Mouse (Mus musculus) cerebellum, adult 2 months (tissue): ENCODE results near the gene Galns. TPM values are rescaled to one million over a fixed set of nuclear protein-coding genes. Genes with fewer than 3 reads are reported as not detected.
A peak's percentile ranks its signal among the peaks of the same experiment; 100 is the strongest.

Source experiments
- DNase-seq, 2 experiments: peaks; one replicate each; pipeline ENCODE4 v3.0.0; 2021
- H3K27ac ChIP-seq: fragments of 200-500 bp; 2 replicates; pipeline ENCODE4 v1.5.1; 2012; ENCODE audit warnings: low read length, control low read depth, inconsistent platforms; ENCODE audit not compliant: insufficient read depth
- H3K27me3 ChIP-seq: fragments of 200-500 bp; 2 replicates; pipeline ENCODE4 v1.6.1; 2012; ENCODE audit warnings: inconsistent platforms, mild to moderate bottlenecking, low read length, moderate library complexity; ENCODE audit not compliant: control insufficient read depth, insufficient read depth
- H3K4me1 ChIP-seq: fragments of 200-500 bp; 2 replicates; pipeline ENCODE4 v1.6.1; 2011; ENCODE audit warnings: low read length; ENCODE audit not compliant: control insufficient read depth, insufficient read depth
- H3K4me3 ChIP-seq: fragments of 200-500 bp; replicated peaks from 2 replicates; pipeline ENCODE3; 2011; ENCODE audit warnings: mild to moderate bottlenecking, low read depth, low read length, control low read depth; ENCODE audit not compliant: insufficient read depth
- CTCF ChIP-seq: fragments of 200-500 bp; IDR thresholded peaks from 2 replicates; pipeline ENCODE4 v1.5.1; 2011; ENCODE audit warnings: low read depth, mild to moderate bottlenecking, control low read depth, low read length, moderate library complexity, borderline replicate concordance; ENCODE audit not compliant: insufficient read depth
- POLR2A ChIP-seq: fragments of 200-500 bp; IDR thresholded peaks from 2 replicates; pipeline ENCODE4 v1.6.1; 2011; ENCODE audit warnings: low read length, control low read depth, borderline replicate concordance; ENCODE audit not compliant: insufficient read depth
- WGBS: fragments of 180-500 bp; shearing (Covaris S2); methylation state at CpG from one replicate; pipeline ENCODE4 v1.1.7; 2018; 5-methylcytosine and 5-hydroxymethylcytosine counted together
- polyA plus RNA-seq: library from polyadenylated mRNA; depleted of rRNA; stranded (reverse); fragments of >200 nt; gene quantifications from 2 replicates; pipeline ENCODE4 v1.2.3, GENCODE M21; 2012

Gene Galns
- polyA plus RNA-seq, 1 experiment, result 8.7 TPM

GRCm38 (mm10) chr8:122568109-122568504 is 43.2 kb downstream of the Galns start:
- WGBS, result under 1% methylated on average over 34 of the region's 34 CpGs
- no peaks in the 10 kb centered on the region for H3K27me3 ChIP-seq
- no peak for DNase-seq
- TF ChIP-seq POLR2A (no peak), CTCF (no peak)
- peaks cover 33% of the 10 kb centered on the region for H3K4me1 ChIP-seq
- H3K4me3 ChIP-seq, result peak overlapping the region; percentile 76
- H3K27ac ChIP-seq, result no peak overlapping the region

- TF ChIP-seq CTCF (no peak), POLR2A (peak; percentile 81)
- Histone ChIP-seq H3K4me3 (peak within 1 kb of the TSS; percentile 76), H3K27me3 (no peaks in the 10 kb centered on the region), H3K27ac (peak within 1 kb of the TSS; percentile 80), H3K4me1 (peaks cover 33% of the 10 kb centered on the region)
- DNase-seq, result peak; percentile 96 to 97
- WGBS, result under 1% methylated on average over 62 of the region's 62 CpGs
These were observed 43.7 kb downstream of the Galns start, which contains the start of gene Cdt1 for GRCm38 (mm10) chr8:122567361-122568108. TSS of gene Cdt1 (plus strand) at chr8:122568015.

- TF ChIP-seq CTCF (no peak), POLR2A (no peak)
- Histone ChIP-seq H3K4me1 (peaks cover 30% of the 10 kb centered on the region), H3K27ac (peak overlapping the region; percentile 80), H3K27me3 (no peaks in the 10 kb centered on the region), H3K4me3 (peak overlapping the region; percentile 76)
- 13% methylated on average over 6 of the region's 6 CpGs for WGBS
- peak; percentile 44 to 46 for DNase-seq
These were observed 44.5 kb downstream of the Galns start for GRCm38 (mm10) chr8:122566766-122567165.

DNA sequence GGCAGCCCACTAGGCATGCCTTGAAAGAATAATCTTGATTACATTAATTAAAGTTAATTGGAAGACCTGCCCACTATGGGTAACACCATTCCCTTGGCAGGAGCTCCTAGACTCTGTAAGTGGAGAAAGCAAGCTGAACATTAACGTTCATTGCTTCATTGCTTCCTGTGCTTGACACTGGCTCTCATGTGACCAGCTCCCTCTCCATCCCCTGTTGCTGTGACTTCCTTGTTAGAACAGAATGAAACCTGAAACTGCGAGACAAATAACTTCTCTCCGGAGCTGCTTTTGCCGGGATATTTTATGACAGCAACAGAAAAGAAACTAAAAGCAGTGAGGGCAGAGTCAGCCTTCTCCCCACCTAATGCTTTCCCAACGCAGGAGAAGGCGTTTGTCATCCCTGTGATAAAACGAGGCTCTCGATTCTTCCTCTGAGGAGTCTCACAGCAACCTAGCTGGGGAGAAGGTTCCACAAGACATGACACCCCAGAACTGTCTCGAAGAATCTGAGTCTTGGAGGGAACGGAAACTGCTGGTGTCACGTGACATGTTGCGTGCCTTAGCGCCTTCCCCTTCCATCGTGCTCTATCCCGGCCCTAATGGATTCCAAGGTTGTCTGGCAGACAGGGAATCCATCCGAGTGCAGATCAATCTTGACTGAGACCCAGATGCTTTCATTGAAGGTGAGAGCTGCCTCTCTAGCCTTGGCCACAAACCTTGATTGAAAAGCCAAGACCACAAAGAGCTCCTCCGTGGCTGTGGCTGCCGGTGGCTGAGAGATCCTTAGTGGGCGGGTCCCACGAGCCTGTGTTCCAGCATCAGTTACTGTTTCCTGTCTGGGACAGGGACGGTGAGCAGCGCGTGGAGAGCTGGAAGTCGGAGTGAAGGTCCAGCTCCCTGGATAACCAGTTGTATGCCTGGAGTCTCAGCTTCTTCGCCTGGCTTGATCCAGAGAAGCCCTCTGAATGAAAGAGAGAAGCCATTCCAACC is 46.6 kb downstream of the Galns start:
- TF ChIP-seq CTCF, result no peak
- no peak for TF ChIP-seq POLR2A
- Histone ChIP-seq H3K27ac (no peak overlapping the region), H3K4me3 (no peak overlapping the region), H3K27me3 (no peaks in the 10 kb centered on the region), H3K4me1 (peaks cover 12% of the 10 kb centered on the region)
- WGBS, result 88% methylated on average over 25 of the region's 25 CpGs
- DNase-seq, result no peak

GRCm38 (mm10) chr8:122561199-122561598 is 50.1 kb downstream of the Galns start:
- Histone ChIP-seq H3K4me3 (no peak overlapping the region), H3K27ac (no peak overlapping the region), H3K27me3 (no peaks in the 10 kb centered on the region), H3K4me1 (peaks cover 4% of the 10 kb centered on the region)
- TF ChIP-seq POLR2A (no peak), CTCF (no peak)
- DNase-seq, result no peak
- 77% methylated on average over 5 of the region's 5 CpGs for WGBS

- no peak for TF ChIP-seq CTCF
- no peak for TF ChIP-seq POLR2A
- H3K27ac ChIP-seq, result no peak overlapping the region
- DNase-seq, result peak; percentile 38 to 49
- WGBS, result 10% methylated on average over 12 of the region's 12 CpGs
- no peak overlapping the region for H3K4me3 ChIP-seq
- no peaks in the 10 kb centered on the region for H3K27me3 ChIP-seq
- H3K4me1 ChIP-seq, result peaks cover 12% of the 10 kb centered on the region
These were observed 52.5 kb downstream of the Galns start for GRCm38 (mm10) chr8:122558671-122559349.
